Mouse (Mus musculus): ENCODE results near the gene Atxn1. TPM values are rescaled to one million over a fixed set of nuclear protein-coding genes. Genes with fewer than 3 reads are reported as not detected.

Gene Atxn1
- total and polyA plus RNA-seq, 3 experiments, result 27.3 to 43.5 (median 42.0) TPM

DNA sequence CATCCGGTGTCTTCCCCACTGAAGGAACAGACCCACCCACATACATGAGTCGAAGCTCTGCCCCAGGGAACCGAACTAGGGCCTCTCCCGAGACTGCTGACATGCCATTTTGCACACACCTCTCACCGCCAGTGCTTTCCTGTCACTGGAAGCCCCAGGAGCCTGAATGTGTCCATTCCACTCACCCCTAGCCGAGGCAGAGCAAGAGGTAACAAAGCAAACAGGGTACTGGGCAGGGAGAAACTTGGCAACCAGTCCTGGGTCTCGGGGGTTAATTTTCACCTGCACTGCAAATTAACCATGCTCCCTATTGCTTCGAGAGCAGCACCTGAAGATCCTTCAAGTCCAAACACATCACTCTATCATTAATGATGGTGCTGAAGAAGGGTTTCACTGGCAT lies 64.0 kb downstream of the Atxn1 start:
- DNase-seq, result no peak

DNA sequence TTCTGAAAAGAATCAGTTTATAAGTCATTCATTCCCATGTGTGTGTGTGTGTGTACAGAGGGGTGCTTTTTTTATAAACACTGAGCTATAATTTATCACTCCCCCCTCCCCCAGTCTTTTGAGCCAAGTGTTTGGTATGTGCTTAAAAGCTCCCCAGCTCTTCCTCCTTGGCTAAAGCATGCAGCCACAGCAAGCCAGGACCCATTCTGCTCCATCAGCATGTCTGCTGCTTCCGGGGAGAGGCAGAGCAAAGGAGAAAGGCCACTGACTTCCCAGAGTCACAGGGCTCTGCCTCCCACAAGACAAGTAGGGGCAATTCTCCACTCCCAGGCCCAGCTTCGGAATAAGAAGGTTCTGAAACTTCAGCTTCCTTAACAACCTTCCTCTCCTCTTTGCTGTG lies 67.2 kb downstream of the Atxn1 start:
- DNase-seq, result no peak

DNA sequence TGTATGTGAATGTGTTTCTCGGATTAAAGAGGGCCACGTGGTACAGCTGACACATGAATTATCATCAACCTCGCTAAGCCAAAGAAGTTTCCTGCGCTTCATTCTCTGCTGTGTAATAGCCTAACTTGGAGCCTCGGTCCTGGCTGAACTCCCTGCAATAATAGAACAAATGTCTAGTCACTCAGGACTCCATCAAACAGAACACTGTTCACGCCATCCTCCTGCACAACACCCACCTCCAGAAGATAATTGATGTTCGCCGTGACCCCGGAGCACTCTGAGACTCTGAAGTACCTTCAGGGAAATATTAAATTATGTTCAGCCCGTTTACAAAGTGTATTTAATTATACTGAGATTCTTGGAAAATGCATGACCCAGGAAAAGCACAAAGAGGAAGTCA lies 70.0 kb downstream of the Atxn1 start:
- no peak for DNase-seq

DNA sequence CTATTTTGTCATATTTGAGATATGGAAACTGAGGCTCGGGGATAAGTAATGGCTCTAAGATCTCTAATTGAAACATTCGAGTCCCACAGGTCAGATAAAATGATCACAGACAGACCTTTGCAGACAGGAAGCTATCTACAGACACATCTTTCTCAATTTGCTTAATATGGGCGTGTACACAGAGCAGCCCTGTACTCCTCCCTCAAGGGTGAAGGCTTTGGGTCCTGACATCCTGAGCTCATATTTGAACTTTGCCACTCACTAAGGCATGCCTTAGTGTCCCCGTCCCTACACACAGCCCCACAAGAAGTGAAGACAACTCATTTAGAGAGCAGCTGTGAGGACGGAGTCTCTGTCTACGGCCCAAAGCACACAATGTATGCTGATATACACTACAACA lies 70.6 kb downstream of the Atxn1 start:
- no peak for DNase-seq

DNA sequence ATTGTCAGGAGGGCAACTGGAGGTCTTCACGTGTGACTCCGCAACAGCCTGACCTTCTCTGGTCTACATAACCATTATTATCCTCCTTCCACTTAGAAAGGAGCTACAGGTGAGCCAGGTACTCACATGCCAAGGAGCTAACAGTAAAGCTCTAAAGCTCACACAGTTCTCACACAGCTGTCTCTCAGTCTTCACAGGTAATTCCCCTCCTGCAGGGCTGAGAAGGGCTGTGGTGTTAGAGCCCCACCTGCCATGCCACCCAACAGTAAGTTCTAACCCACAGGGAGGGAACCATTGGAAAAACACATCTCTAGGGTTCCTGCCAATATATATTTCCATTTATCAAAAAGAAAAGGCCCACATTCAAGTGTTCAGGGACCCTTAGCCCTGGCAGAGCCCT lies 73.7 kb downstream of the Atxn1 start:
- no peak for DNase-seq

DNA sequence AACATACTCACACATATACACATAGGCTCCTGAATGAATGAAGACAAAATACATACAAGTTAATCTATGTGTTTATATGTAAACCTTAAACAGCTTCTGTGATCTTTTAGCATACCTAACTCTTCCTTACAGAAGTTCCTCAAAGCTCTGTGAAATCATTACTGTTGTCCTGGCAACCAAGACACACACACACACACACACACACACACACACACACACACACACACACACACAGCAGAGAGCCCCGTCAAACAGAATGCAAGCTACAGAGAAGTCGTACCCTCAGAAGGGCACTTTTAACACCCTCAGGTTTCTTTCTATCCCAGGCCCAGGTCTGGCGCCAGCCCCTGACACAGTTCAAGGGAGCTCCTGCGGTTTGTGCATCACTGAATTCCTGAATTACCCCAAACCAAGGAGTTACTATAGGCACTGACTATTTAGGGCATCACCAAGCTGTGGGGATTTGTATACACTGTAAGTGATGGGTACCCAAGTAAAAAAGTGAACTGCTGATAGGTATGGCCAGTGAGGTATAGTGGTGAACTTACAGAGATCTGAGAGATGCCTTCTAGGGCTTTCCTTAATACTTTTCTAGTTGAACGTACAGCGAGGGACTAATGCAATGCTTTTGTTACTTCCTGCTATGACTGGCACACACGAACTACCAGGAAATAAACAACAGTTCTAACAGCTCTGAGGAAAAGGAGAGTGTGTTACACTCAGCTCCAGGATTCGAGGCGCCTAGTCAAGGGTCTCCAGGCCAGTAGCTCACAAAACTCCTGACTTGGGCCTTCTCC lies 75.7 kb downstream of the Atxn1 start:
- no peak for DNase-seq

DNA sequence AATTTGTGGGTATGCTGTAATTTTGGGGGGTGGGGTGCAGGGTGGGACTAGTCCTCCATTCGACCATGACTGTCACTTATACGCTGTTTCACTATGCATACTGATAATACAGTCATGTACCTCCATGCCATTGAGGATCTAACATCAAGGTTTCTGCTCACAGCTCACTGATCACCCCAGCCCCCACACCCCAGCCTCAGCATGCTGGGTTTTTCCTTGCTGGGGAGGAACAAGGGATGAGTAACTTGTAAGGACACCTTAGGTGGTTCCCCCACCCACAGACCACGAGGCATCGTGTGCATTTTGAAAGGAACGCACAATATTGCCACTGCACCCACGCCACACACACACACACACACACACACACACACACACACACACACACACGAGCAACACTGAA lies 79.9 kb downstream of the Atxn1 start:
- no peak for DNase-seq

DNA sequence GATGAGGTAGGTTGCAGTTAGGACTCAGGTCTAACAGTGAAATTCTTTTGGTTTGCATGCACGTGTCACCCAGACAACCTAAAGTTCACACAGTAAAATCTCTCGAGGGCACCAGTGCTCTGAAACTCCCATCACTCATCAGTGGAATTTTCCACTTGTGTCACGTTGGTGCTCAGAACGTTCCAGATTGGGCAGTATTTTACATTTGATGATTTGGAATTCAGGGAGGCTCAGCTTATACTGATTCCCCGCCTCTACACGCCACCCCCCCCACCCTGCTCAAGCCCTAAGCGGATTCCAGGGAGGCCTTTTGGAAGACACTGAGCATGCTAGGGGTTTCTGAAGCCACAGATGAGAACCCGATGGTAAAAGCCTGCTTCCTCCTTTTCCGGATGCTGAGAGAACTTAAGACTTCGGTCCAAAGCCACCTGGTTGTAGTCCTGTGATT lies 81.0 kb downstream of the Atxn1 start:
- no peak for DNase-seq

DNA sequence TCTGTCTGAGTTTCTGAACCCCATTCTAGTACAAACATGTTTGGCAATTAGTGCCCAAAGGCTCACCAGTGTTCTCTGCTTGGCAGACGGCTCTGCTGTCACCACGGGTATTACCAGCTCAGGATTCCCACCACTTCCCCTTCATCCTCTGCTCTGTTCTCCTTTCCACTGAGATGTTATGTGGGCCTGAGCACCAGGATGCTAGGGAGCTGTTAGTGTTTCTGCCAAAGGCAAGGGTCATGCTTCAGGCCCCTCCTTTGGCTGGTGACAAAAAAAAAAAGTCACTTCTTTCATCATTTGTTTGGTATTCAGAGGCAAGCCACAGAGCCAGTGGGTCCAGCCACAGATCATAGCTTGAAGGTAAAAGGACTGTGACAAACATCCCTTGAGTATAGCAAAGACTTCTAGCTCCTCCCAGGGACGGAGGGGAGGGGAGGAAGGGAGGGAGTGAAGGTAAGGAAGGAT lies 81.8 kb downstream of the Atxn1 start:
- no peak for DNase-seq

DNA sequence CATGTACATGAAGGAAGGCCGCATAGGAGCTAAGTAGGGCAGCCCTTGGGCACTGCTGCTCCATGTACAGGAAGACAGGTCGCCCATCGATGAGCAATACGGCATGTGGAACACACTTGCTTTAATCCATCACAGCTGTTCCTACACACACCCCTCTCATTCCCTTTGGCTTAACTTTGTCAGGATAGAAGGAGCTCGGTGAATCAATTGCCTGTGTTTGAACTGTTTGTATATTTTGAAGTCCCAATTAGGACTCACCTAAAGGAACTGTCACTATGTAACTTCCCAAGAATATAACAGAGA lies 84.3 kb downstream of the Atxn1 start:
- DNase-seq, result no peak

DNA sequence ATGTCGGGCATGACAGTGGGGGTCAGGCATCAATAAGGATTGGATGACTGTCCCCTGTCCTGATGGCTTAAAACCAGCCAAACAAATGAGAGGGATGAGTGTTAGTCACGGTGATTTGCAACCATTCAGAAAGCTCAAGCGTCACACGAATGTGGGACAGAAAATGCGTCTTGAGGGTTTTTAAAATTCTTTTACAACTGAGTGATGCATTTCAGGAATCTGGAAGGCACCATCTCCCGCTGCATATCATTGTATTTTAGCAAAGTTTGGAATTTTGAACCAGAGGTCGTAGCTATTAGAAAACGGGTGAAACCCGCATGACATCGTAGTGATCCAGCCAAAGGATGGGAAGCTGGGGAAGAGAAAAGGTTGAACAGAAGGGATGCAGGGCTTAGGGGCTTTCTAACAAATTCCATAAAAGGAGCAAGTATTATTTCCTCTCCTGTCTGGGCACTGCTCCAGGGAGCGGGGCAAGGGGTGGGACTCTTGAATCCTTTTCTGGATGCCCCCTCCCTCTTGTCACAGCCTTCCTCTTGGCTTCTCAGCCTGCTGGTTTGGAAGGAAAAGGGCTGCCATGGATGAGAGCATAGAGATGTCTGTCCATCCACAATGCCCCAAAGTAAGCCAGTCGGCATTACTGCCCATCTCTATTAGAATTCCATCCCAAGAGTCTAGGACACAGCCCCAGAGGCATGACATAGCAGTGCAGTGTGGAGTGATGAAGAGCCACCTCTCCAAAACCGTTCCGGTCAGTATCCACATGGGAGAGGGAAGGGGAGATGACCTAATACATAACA lies 84.9 kb downstream of the Atxn1 start:
- DNase-seq, result no peak

DNA sequence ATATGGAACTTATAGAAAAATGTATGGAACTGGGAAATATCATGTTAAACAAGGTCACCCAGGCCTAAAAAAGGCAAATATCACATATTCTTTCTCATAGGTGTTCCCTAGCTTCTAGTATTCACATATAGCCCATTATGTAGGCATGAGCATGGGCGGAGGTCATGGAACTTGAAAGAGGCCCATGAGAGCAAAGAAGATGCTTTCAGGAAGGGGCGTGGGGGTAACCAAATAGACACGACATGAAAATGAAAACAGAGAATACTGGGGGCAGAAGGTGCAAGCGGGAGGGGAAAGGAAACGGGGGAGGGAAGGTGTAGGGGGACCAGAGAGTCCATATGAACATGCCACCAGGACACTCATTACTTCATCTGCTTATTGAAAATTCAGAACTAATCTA lies 87.9 kb downstream of the Atxn1 start:
- DNase-seq, result no peak

DNA sequence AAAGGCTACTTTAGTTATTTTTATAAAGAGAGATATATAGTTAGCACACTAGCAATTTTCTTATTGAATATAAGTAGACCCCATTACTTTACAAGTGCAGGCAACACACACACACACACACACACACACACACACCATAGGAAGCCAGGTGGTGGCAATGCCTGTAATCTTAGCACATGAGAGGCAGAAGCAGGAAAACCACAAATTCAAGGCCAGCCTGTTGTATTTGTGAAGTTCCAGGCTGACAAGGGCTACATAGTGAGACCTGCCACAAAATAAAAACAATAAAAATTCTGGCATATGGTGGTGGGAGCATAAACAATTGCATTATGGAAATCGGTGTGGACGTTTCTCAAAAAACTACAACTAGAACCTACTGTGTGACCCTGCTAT lies 88.4 kb downstream of the Atxn1 start:
- DNase-seq, result no peak

DNA sequence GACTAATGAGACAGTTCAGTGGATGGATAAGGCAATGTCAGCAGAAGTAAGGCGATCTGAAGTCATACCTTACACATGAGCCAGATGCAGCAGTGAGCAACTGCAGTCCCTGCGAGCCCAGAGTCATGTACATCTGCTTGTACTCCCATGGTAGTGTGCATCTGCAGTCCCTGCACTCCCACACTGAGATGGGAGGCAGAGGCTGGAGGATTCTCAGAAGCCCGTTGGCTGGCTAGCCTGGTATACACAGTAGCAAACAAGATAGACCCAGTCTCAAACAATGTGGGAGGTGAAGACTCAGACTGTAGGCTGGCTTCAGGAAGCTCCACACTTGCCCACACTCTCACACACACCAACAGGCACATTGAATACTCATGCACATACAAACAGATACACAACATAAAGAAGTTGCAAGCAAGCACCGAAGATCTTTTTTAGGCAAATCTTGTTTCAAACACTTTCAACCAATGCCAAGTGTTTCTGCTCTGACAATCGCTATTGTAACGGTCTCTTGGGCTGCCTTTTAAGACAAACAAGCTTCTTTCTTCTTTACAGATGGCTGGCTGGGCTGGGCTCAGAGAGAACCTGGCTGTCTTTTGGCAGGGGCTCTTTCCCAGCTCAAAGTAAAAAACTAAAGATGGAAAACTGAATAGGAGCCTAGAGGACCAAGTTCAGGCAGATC lies 89.0 kb downstream of the Atxn1 start:
- DNase-seq, result no peak

DNA sequence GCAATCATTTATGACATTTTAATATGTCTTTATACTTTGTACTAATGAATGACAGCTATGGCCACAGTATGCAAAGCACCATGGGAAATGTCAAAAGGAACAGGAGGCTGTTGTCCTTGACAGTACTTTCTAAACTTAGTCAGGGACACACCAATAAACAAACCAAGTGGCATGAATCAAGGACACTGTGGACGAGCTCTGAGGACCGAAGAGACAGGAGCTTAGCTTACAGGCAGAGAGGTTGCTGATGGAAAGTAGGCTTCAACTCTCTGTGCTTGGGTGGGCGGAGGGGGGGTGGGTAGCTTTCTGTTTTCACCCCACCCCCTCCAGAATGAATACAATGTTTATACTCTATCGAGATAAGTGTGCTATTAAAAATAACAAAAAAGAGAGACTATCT lies 90.6 kb downstream of the Atxn1 start:
- DNase-seq, result peak; percentile 67

DNA sequence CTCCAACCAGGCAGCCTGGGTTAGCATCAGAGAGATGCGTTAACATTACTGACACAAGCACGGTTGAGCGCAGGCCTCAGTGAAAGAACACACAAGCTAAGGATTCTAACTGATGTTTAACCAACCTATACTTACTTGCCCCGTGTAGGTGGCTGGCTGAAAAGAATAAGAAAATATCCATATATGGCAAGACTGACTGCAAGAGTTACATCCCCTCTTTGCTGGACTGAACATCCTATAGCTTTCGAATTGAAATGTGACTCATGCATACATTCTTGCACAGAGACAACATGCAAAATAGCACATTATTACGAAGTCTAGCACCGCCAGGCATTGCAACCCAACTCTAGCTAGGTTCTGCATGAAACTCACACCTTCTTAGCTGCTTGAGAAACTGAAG lies 91.8 kb downstream of the Atxn1 start:
- no peak for DNase-seq

DNA sequence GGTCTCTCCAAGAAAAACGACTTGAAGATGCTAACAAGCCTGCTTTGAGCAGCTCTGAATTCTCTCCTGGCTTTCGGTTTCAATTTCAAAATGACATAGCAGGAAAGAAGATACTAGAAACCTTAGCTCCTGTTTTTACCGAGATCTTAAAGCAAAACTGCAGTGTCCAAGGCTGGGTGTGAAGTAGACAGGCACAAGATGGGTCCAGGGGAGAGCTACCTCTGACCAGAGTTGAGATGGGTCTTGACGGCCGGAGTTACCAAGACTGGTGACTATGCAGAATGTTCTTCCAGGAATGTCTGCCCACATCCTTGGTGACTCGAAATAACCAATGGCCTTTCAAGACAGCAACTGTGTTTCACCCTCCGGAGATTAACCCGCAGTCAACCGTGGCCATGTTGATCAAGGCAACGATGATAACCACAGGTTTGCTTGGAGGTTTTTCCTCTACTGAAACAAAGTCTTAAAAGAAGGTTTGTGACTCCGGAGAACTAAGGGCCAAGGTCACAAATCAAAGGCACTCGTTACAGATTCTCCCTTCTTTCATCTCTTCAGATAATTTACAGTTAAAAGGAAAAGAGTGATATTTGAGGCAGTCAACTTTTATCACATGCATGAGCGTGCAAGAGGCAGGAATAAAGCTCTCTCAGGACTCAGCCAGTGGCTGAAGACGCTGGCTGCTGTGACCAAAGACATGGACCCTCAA lies 92.6 kb downstream of the Atxn1 start:
- DNase-seq, result peak; percentile 82

DNA sequence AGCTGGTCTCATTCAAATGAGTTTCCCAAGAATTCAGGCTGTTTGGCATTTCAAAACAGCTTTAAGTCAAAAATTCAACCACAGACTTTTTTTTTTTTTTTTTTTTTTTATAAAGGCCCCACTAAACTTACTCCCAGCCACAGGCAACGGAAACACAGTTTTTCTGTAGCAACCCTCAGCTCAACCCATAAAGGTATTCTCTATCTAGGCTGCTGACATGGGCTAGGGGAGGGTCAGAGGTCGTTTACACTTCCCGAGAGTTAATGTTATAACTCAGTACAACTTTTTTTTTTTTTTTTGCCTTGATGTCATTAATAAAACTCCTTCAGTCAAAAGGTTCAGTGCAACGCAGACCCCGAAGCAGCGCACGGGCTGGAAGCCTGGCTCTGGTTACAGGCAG lies 93.3 kb downstream of the Atxn1 start:
- no peak for DNase-seq

DNA sequence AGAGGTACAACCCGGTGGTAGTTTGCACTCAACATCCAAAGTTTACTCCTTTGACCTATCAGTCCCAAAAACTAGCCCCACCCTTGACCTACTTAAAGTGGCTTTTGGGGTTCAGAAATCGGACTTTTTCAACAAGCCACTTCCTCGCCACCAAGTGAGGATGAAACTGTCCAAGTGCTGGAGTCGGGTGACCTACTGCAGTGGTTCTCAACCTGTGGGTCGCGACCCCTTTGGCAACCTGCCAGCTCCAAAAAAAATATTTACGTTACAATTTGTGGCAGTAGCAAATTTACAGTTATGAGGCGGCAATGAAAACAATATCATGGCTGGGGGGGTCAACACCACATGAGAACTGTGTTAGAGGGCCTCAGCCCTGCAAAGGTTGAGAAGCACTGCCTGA lies 95.9 kb downstream of the Atxn1 start:
- DNase-seq, result no peak

DNA sequence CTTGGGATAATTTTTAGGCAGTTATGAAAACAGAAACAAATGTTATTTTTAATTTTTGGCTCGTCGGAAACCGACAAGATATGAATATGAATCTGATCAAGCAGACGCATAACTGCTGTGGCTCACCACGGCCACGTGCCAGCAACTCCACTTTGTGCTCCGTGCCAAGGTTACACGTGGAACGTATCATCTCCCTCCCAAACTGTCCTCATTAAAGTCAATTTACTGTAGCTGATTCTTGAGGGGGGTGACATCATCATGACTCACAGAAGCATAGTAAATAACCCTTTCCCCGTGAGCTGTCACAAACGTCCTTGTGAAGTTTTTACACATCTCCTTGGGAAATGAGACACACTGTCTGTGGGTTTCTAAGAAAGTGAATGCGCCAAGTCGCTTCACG lies 97.5 kb downstream of the Atxn1 start:
- DNase-seq, result peak; percentile 92

DNA sequence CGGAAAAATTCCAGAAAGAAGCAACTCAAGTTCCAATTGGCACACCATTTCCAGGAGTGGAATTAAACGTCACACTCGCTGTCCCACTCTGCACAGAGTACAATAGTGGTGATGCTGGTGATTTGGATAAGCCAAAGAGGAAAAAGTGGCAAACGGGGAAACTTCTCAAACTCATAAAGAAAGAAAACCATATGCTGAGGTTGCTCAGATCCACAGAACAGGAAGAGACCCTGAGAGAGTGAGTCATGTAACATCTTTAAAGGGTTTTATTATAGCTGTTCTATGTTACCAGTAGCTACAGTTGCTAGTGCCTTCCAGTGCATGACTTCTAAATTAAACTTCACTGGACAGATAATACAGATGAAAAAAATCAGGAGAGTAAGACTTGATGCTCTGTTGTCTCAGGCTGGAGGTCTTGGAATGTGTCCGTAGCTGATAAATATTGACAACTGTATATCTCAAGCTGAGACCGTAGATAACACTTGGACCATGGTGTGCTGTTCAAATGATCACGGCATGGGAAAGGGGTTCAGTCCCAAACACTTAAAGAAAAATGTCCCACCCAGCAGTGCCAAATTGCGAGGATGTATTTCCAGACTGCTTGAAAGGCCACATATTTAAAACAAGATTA lies 98.1 kb downstream of the Atxn1 start:
- no peak for DNase-seq

DNA sequence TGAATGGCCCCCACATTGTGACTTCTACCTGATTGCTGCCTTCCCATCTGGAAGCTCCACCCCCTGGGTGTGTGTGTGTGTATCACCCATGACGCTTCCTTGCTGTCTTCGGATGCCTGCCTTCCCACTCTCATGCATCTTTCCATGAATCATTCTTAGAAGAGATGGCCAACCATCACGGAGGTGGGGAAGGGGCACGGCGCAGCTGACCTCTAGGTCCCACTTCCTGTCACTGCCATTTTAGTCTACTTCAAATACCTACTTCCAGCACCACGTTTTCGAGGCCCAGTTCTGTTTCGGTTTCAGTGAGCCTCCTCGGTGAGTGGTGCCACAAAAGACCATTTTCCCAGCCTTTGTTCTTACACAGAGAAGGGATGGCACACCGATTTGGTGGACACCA lies 99.2 kb downstream of the Atxn1 start:
- no peak for DNase-seq
